Mouse (Mus musculus) kidney, adult 11 months (tissue): ENCODE measurements around the gene Tomm20l.

ENCODE experiments used
- DNase-seq: peaks from one replicate; pipeline ENCODE4 v3.0.0; 2022

The Tomm20l gene

GRCm38 (mm10) chr12:71157974-71158373 is 46.7 kb downstream of the Tomm20l start:
- DNase-seq, result no peak

GRCm38 (mm10) chr12:71164410-71164809 is 53.2 kb downstream of the Tomm20l start:
- no peak for DNase-seq

DNA sequence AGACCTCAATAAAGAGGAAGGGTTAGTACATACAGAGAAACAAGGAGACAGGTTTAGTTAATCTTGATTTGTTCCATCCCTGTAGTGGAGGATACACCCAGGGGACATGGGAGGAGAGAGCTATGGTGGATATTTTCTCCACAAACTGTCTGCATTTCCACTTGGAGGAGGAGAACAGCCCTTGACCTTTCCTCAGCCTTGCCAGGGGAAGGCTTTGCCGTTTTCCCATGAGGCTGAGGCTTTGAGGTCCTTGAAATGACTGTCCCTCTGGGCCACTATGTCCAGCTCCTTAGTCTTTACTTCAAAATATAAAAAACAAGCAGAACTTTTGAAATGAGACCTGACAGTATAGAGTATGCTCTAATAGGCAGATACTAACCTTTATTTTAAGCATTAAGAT is 58.7 kb downstream of the Tomm20l start:
- DNase-seq, result no peak
